Mouse (Mus musculus) limb, embryonic 14.5 days (tissue): ENCODE data around the gene Hoxc5. TPM values are rescaled to one million over a fixed set of nuclear protein-coding genes. Genes with fewer than 3 reads are reported as not detected.

Experiments used
- ATAC-seq: fragments of 200-750 bp; cut with Nextera tagmentation; 2 replicates; pipeline ENCODE4 v1.8.0; 2017; ENCODE audit warnings: low read depth, moderate number of reproducible peaks, moderate TSS enrichment; ENCODE audit not compliant: low FRiP score
- DNase-seq: peaks from one replicate; pipeline ENCODE4 v3.0.0-alpha.2; 2015; ENCODE audit warnings: low spot score
- H3K27ac ChIP-seq: fragments of 300-500 bp; sonication (generic); replicated peaks from 2 replicates; pipeline ENCODE4 v1.5.1; 2014; ENCODE audit warnings: low read depth, mild to moderate bottlenecking, low read length, moderate library complexity, mixed read lengths
- H3K27me3 ChIP-seq: fragments of 300-500 bp; sonication (generic); 2 replicates; pipeline ENCODE4 v1.6.1; 2014; ENCODE audit warnings: low read length, mixed read lengths; ENCODE audit not compliant: control insufficient read depth, insufficient read depth
- H3K36me3 ChIP-seq: fragments of 300-500 bp; sonication (generic); 2 replicates; pipeline ENCODE4 v1.6.1; 2014; ENCODE audit warnings: mild to moderate bottlenecking, low read length, moderate library complexity, mixed read lengths; ENCODE audit not compliant: control insufficient read depth, insufficient read depth
- H3K4me1 ChIP-seq: fragments of 300-500 bp; sonication (generic); 2 replicates; pipeline ENCODE4 v1.6.1; 2014; ENCODE audit warnings: antibody characterized with exemption, low read length, mixed read lengths; ENCODE audit not compliant: control insufficient read depth, insufficient read depth
- H3K4me2 ChIP-seq: fragments of 300-500 bp; sonication (generic); replicated peaks from 2 replicates; pipeline ENCODE4 v1.6.1; 2014; ENCODE audit warnings: low read depth, mild to moderate bottlenecking, low read length, moderate library complexity; ENCODE audit not compliant: severe bottlenecking
- H3K4me3 ChIP-seq: fragments of 300-500 bp; sonication (generic); replicated peaks from 2 replicates; pipeline ENCODE4 v1.5.1; 2014; ENCODE audit warnings: low read length
- H3K9ac ChIP-seq: fragments of 300-500 bp; sonication (generic); 2 replicates; pipeline ENCODE4 v1.6.1; 2014; ENCODE audit warnings: mild to moderate bottlenecking, low read depth, low read length, moderate library complexity; ENCODE audit not compliant: severe bottlenecking
- H3K9me3 ChIP-seq: fragments of 300-500 bp; sonication (generic); 2 replicates; pipeline ENCODE4 v1.6.1; 2016; ENCODE audit warnings: low read length; ENCODE audit not compliant: control insufficient read depth
- POLR2A ChIP-seq: fragments of 200-500 bp; IDR thresholded peaks from 2 replicates; pipeline ENCODE4 v1.8.0; 2012; ENCODE audit warnings: inconsistent platforms, mild to moderate bottlenecking, moderate library complexity, borderline replicate concordance; ENCODE audit not compliant: insufficient read depth, insufficient read length; ENCODE audit errors: extremely low read depth
- WGBS: fragments of 180-500 bp; shearing (Covaris S2); extraction: QIAGEN DNeasy Blood & Tissue Kit; methylation state at CpG from one replicate; pipeline ENCODE4 v1.1.7; 2014; 5-methylcytosine and 5-hydroxymethylcytosine counted together
- polyA plus RNA-seq, 2 experiments: library from polyadenylated mRNA; depleted of rRNA in 1 of 2; stranded (reverse) in 1 of 2; unstranded in 1 of 2; fragments of >200 nt; fragmentation: Nextera tagmentation in 1 of 2; extraction: Ambion mirVana in 1 of 2; gene quantifications; 2 replicates each; pipeline versions ENCODE4 v1.2.1 to v1.2.3; 2012 to 2014

Gene Hoxc5
- polyA plus RNA-seq (2012; rRNA removed), result 7.6 and 9.0 TPM in 2 replicates
- polyA plus RNA-seq (2014; fragmentation: Nextera tagmentation; extraction: Ambion mirVana), result 2.6 and 3.5 TPM in 2 replicates

- TF ChIP-seq POLR2A, result no peak
- ATAC-seq (no peak), DNase-seq (no peak)
- peaks cover 90% of the 10 kb centered on the region for H3K27me3 ChIP-seq
- H3K4me3 ChIP-seq, result peak within 1 kb of the TSS; percentile 38
- no peaks in the 10 kb centered on the region for H3K9me3 ChIP-seq
- under 1% methylated on average over 12 of the region's 12 CpGs for WGBS
- H3K9ac ChIP-seq, result peak within 1 kb of the TSS; percentile 53
- H3K27ac ChIP-seq, result peak within 1 kb of the TSS; percentile 63
- H3K36me3 ChIP-seq, result no peaks in the 10 kb centered on the region
- no peaks in the 10 kb centered on the region; the same call in 1 of the 2 replicates for H3K4me1 ChIP-seq
- H3K4me2 ChIP-seq, result peak within 1 kb of the TSS; percentile 54
Measured at GRCm38 (mm10) chr15:102967312-102967510, at the start of gene Hoxc5. Gene Hoxc5, plus strand, starts transcription at chr15:102967443.

GRCm38 (mm10) chr15:102917972-102918572, 49.2 kb upstream of the Hoxc5 start:
- no peak for DNase-seq

GRCm38 (mm10) chr15:102918611-102919265, 48.5 kb upstream of the Hoxc5 start:
- WGBS, result 4% methylated on average over 7 of the region's 7 CpGs
- Histone ChIP-seq H3K27me3 (peaks cover 94% of the 10 kb centered on the region), H3K4me3 (no peak overlapping the region), H3K9me3 (no peaks in the 10 kb centered on the region), H3K4me2 (no peak overlapping the region), H3K4me1 (no peaks in the 10 kb centered on the region; the same call in 1 of the 2 replicates), H3K36me3 (no peaks in the 10 kb centered on the region), H3K27ac (no peak overlapping the region), H3K9ac (no peak overlapping the region)
- TF ChIP-seq POLR2A, result no peak
- DNase-seq (no peak), ATAC-seq (no peak)

More at GRCm38 (mm10) chr15:102917972-102918572, 49.2 kb upstream of the Hoxc5 start:
- Histone ChIP-seq H3K27me3 (peaks cover 94% of the 10 kb centered on the region), H3K9ac (no peak overlapping the region), H3K4me2 (no peak overlapping the region), H3K9me3 (no peaks in the 10 kb centered on the region), H3K4me3 (no peak overlapping the region), H3K4me1 (no peaks in the 10 kb centered on the region; the same call in 1 of the 2 replicates), H3K27ac (no peak overlapping the region), H3K36me3 (no peaks in the 10 kb centered on the region)
- no peak for TF ChIP-seq POLR2A
- no peak for ATAC-seq
- 6% methylated on average over 20 of the region's 20 CpGs for WGBS

- no peak for ATAC-seq
Measured at GRCm38 (mm10) chr15:102919336-102920180, 47.7 kb upstream of the Hoxc5 start.

GRCm38 (mm10) chr15:102920619-102921018, 46.6 kb upstream of the Hoxc5 start:
- H3K4me3 ChIP-seq, result peak overlapping the region; percentile 31
- no peak for TF ChIP-seq POLR2A
- H3K4me1 ChIP-seq, result no peaks in the 10 kb centered on the region; the same call in 1 of the 2 replicates
- H3K9ac ChIP-seq, result no peak overlapping the region
- peak; percentile 73 for ATAC-seq
- no peaks in the 10 kb centered on the region for H3K9me3 ChIP-seq
- peak; percentile 60 for DNase-seq
- WGBS, result under 1% methylated on average over 19 of the region's 20 CpGs
- peaks cover 96% of the 10 kb centered on the region for H3K27me3 ChIP-seq
- H3K36me3 ChIP-seq, result no peaks in the 10 kb centered on the region
- H3K27ac ChIP-seq, result no peak overlapping the region
- peak overlapping the region; percentile 34; the same call in 1 of the 2 replicates for H3K4me2 ChIP-seq

More at GRCm38 (mm10) chr15:102919336-102920180, 47.7 kb upstream of the Hoxc5 start:
- H3K4me2 ChIP-seq, result no peak overlapping the region
- no peak overlapping the region for H3K27ac ChIP-seq
- no peaks in the 10 kb centered on the region; the same call in 1 of the 2 replicates for H3K4me1 ChIP-seq
- H3K36me3 ChIP-seq, result no peaks in the 10 kb centered on the region
- no peak for TF ChIP-seq POLR2A
- H3K4me3 ChIP-seq, result no peak overlapping the region
- H3K27me3 ChIP-seq, result peaks cover 94% of the 10 kb centered on the region
- DNase-seq, result no peak
- 2% methylated on average over 12 of the region's 12 CpGs for WGBS
- no peaks in the 10 kb centered on the region for H3K9me3 ChIP-seq
- no peak overlapping the region for H3K9ac ChIP-seq
